Mouse (Mus musculus) olfactory bulb, adult 2 months (tissue): ENCODE measurements around the gene Abce1.

Experiments used
- CTCF ChIP-seq: fragments of 200-500 bp; IDR thresholded peaks from 2 replicates; pipeline ENCODE4 v1.5.1; 2012; ENCODE audit warnings: low read depth, mild to moderate bottlenecking, low read length, moderate library complexity; ENCODE audit not compliant: insufficient read depth
- POLR2A ChIP-seq: fragments of 200-500 bp; IDR thresholded peaks from 2 replicates; pipeline ENCODE4 v1.6.1; 2012; ENCODE audit warnings: mild to moderate bottlenecking, low read depth, low read length, moderate library complexity; ENCODE audit not compliant: insufficient read depth

DNA sequence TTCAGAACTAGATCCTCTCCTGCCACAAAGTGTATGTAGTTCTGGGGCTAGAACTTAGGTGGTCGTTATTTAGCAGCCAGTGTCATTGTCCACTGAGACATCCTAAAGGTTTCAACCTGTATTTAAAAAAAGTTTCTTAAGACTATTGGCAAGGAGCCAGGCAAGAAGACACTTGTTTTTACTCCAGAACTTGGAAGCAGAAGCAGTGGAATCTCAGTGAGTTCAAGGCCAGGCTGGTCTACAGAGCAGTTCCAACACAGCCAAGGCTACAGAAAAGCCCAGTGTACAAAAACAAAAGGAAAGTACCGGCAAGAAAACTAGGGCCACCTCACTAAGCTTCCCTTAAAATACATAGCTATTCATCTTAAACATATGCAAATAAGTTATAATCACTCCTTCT is 19.0 kb downstream of the Abce1 start:
- TF ChIP-seq POLR2A (no peak), CTCF (no peak)
